Mouse (Mus musculus) lung, postnatal 0 days (tissue): ENCODE measurements at regions not wholly inside any gene's neighbourhood (a gene's known extent, or its start where the extent isn't known, plus 50 kb on each side); places are given as distances from the start of the nearest gene placed in this dataset.

Experiments
- CTCF ChIP-seq: IDR thresholded peaks from 2 replicates; pipeline ENCODE4 v1.5.1; 2016; ENCODE audit warnings: antibody characterized with exemption, mild to moderate bottlenecking
- EP300 ChIP-seq: IDR thresholded peaks from 2 replicates; pipeline ENCODE4 v1.6.1; 2016; ENCODE audit warnings: antibody characterized with exemption, mild to moderate bottlenecking, control low read depth

DNA sequence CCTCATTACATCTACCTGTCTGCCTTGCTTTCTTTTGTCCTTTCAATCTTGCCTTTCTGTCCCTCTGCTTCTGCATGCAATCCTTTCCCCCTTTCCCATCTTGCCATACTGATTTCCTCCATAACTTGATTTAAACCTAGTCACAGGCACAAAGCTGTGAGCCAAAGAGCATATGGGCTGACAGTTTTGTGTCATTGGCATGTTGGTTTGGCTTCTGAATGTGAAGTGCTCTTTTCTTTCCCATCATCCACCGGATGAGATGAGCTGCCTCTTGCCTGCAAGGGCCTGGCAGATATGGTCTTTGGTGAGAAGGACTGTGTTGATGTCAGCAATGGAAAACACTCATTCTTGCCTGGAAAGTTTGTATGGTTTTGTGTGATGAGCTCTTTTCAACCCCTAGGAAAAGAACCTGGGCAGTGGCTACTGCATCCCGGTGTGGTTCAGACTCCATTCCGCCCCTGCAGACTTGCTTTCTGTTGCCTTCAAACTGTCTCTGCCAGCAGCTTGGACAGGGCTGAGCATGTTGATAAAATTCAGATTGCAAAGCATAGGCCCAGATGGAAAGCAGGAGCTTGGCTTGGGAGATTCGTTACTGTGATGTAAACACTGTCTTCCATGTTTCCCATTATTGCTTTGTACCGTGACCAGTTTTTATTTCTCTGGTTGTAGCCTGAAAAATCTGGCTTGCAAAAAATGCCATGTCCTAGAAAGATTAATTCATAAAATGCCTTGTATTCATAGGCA lies 80.9 kb downstream of the 1700010I14Rik start:
- TF ChIP-seq CTCF (no peak), EP300 (no peak)
